Mouse (Mus musculus) G1E-ER4 (cell line): Measurements from ENCODE around the gene Kctd13. TPM values are rescaled to one million over a fixed set of nuclear protein-coding genes. Genes with fewer than 3 reads are reported as not detected.
A peak's percentile ranks its signal among the peaks of the same experiment; 100 is the strongest.

Source experiments
- GATA1 ChIP-seq: IDR thresholded peaks from one replicate; pipeline ENCODE4 v1.8.0; 2012; ENCODE audit warnings: low read length, inconsistent platforms
- polyA plus RNA-seq: library from polyadenylated mRNA; stranded (reverse); fragments of >175 nt; gene quantifications from 2 replicates; pipeline ENCODE4 v1.2.3, GENCODE M21; 2012

Gene Kctd13
- polyA plus RNA-seq, 1 experiment: 38.3 TPM

GRCm38 (mm10) chr7:126926299-126926698 is 2.4 kb upstream of the Kctd13 start:
- TF ChIP-seq GATA1: peak; percentile 91

DNA sequence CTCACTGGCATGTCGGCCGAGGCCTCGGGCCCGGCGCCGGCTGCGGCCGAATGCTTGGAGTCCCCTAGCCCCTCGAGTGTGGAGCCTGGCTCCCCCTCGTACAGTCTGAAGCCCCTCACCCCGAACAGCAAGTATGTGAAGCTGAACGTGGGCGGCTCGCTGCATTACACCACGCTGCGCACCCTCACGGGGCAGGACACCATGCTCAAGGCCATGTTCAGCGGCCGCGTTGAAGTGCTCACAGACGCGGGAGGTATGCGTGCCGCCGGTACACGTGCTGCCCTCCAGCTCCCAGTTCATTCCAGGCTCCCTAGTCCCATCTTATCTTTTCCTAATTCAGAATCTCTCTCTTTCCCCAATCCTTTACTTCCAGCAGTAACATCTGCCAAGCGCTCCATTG is 367 bp downstream of the Kctd13 start:
- no peak for TF ChIP-seq GATA1

GRCm38 (mm10) chr7:126932652-126933051 is 4.0 kb downstream of the Kctd13 start:
- no peak for TF ChIP-seq GATA1

- TF ChIP-seq GATA1: no peak
These were observed 12.5 kb downstream of the Kctd13 start for GRCm38 (mm10) chr7:126941171-126941570.

- TF ChIP-seq GATA1: no peak
These were observed 13.1 kb downstream of the Kctd13 start for GRCm38 (mm10) chr7:126941801-126942200.

GRCm38 (mm10) chr7:126946530-126946929 is 17.9 kb downstream of the Kctd13 start:
- no peak for TF ChIP-seq GATA1

- no peak for TF ChIP-seq GATA1
These were observed 19.9 kb downstream of the Kctd13 start for GRCm38 (mm10) chr7:126948626-126949025.

DNA sequence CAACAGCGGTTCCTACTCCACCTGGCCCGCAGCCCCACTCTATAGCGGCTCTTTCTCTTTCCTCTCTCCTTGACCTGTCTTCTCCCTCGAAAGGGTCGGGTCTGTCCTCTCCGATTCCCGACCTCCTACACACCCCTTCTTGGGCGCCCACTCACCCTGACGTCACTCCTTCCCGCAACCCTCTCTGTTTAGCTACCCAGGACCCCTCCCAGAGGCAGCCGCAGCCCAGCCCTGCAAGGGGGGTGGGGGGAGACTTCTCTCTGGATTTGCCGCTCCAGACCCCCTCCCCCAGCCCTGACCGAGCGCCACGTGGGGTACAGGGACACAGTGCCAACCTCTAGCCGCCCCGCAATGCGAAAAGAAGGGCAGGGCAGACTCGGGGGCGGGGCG is 20.7 kb downstream of the Kctd13 start, which contains the start of gene Asphd1:
Gene Asphd1, minus strand, starts transcription at position 180 of the 390 bp plus-strand sequence.
- no peak for TF ChIP-seq GATA1

GRCm38 (mm10) chr7:126949793-126950646 is 21.3 kb downstream of the Kctd13 start, which contains the start of gene Sez6l2:
TSS of gene Sez6l2 (plus strand) at chr7:126950563.
- TF ChIP-seq GATA1: no peak

DNA sequence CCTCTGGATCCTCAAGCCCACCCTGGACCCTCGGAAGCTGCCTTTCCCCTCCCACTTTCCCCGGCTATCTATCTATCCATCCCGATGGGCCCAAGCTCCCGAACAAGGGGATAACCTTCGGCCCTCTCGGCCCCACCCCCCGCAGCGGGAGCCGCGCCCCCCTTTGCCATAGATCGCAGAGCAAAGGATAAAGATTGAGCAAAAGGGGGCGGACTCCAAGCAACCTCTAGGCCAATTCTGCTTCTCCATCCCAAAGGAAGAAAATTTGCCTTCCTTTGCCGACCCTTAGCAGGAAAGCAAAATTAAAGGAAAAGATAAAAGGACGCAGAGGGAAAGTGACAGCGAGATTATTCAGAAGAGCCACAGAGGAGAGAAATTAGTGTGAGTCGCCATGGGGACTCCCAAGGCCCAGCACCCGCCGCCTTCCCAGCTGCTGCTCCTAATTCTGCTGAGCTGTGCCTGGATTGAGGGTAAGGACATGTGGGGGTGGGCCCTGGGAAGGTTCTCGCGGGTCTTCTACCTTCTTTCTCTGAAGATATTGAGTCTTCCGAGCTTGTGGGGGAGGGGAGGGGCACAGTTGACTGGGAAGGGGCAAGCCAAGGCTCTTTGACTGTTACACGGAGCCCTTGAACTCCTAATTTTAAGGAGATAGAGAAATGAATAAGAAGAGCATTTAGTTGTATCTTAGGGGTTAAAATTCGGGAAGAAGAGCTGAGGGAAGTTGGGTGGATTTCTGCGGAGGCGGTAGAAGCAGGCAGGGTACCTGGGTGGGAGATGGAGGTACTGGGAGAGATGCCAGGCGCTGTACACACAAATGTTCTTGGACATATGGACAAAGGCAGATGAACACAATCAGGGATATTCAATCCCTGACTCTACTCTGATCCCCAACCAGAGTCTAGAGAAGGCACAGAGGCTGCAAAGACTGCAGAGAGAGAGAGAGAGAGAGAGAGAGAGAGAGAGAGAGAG is 22.3 kb downstream of the Kctd13 start:
- TF ChIP-seq GATA1: no peak

- TF ChIP-seq GATA1: no peak
These were observed 23.1 kb downstream of the Kctd13 start for GRCm38 (mm10) chr7:126951741-126952140.

DNA sequence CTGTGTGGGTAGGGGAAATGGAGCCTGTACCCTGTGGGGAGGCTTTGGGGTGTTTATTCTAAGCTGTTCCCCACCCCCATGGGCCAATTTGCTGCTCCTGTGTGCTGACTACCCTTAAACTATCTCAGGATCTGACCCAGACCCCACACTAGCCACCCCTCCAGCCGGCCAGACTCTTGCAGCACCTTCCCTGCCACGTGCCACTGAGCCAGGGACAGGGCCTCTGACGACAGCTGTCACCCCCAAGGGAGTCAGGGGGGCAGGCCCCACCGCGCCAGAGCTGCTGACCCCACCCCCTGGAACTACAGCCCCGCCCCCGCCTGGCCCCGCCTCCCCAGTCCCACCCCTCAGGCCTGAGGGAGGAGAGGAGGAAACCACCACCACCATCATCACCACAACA is 24.0 kb downstream of the Kctd13 start:
- no peak for TF ChIP-seq GATA1

DNA sequence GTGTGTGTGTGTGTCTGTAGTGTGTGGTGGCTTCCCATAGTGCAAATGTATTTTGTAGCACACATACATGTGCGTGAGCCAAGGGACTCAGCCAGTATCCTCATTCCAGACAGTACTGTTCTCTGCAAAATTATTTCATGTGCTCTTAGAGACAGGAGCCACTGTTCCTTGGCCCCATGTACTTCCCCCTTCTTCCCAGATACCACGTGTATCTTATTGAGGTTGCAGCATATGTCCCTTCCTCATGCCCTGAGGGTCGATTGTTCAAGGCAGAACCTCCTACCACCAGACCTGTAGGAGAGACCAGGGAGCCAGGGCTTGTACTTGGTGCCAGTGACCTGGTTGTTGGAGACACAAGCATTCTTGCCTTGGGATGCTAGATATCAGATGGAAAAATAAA is 26.4 kb downstream of the Kctd13 start:
- TF ChIP-seq GATA1: no peak

DNA sequence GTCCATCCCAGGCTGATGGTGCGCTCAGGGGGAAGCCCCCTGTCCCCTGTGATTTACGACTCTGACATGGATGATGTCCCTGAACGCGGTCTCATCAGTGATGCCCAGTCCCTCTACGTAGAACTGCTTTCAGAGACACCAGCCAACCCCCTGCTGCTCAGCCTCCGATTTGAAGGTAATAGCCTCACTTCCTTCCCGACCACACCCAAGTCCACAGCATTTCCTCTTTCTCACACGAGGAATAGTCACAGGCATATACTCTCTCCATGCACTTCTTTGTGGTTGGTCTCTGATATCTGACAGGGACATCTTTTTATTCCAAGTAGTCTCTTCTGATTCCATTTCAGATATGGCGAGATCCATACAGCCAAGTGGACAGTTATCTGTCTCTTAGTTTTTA is 31.1 kb downstream of the Kctd13 start:
- no peak for TF ChIP-seq GATA1

DNA sequence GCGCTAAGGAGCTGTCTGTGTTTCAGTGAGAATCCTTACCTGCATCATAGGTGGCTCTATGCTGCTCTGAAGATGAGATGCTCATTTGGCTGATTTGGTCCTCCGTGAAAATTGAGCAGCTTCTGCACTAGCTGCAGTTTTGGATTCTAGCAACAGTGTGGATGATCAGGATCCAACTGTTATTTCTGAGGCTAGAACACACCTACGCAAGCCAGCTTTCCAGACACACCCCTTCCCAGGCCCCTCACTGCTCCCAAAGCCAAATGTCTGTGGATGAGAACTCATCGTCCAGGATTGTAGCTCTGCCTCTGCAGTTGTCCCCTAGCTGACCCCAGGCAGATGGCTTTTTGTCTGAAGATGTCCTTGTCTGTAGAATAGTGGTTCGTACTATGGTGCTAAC is 32.4 kb downstream of the Kctd13 start:
- no peak for TF ChIP-seq GATA1

- no peak for TF ChIP-seq GATA1
These were observed 33.3 kb downstream of the Kctd13 start for GRCm38 (mm10) chr7:126961965-126962364.
